Mouse (Mus musculus) kidney, postnatal 0 days (tissue): ENCODE measurements around the gene D230025D16Rik. TPM values are rescaled to one million over a fixed set of nuclear protein-coding genes. Genes with fewer than 3 reads are reported as not detected.
A peak's percentile ranks its signal among the peaks of the same experiment; 100 is the strongest.

Source experiments
- ATAC-seq: fragments of 200-750 bp; cut with Nextera tagmentation; replicated peaks from 2 replicates; pipeline ENCODE4 v1.8.0; 2017; ENCODE audit warnings: low read depth, moderate number of reproducible peaks, moderate TSS enrichment, moderate library complexity; ENCODE audit not compliant: low FRiP score
- DNase-seq: peaks from one replicate; pipeline ENCODE4 v3.0.0-alpha.2; 2016; ENCODE audit warnings: low spot score
- H3K27ac ChIP-seq: fragments of 300-500 bp; sonication (generic); 2 replicates; pipeline ENCODE4 v1.5.1; 2014; ENCODE audit warnings: mild to moderate bottlenecking
- H3K27me3 ChIP-seq: fragments of 300-500 bp; sonication (generic); 2 replicates; pipeline ENCODE4 v1.6.1; 2014; ENCODE audit warnings: low read length, mixed read lengths; ENCODE audit not compliant: insufficient read depth
- H3K36me3 ChIP-seq: fragments of 300-500 bp; sonication (generic); 2 replicates; pipeline ENCODE4 v1.6.1; 2014; ENCODE audit warnings: low read length, mixed read lengths; ENCODE audit not compliant: insufficient read depth
- H3K4me1 ChIP-seq: fragments of 300-500 bp; sonication (generic); replicated peaks from 2 replicates; pipeline ENCODE4 v1.6.1; 2014; ENCODE audit warnings: antibody characterized with exemption, low read length, mixed read lengths; ENCODE audit not compliant: insufficient read depth
- H3K4me2 ChIP-seq: fragments of 300-500 bp; sonication (generic); 2 replicates; pipeline ENCODE4 v1.6.1; 2014; ENCODE audit warnings: mild to moderate bottlenecking, low read length, moderate library complexity, mixed read lengths
- H3K4me3 ChIP-seq: fragments of 300-500 bp; sonication (generic); replicated peaks from 2 replicates; pipeline ENCODE4 v1.5.1; 2014; ENCODE audit warnings: low read depth, low read length
- H3K9ac ChIP-seq: fragments of 300-500 bp; sonication (generic); 2 replicates; pipeline ENCODE4 v1.6.1; 2014; ENCODE audit warnings: low read depth, low read length
- H3K9me3 ChIP-seq: fragments of 300-500 bp; sonication (generic); replicated peaks from 2 replicates; pipeline ENCODE4 v1.6.1; 2016; ENCODE audit warnings: low read length, inconsistent platforms, mixed read lengths
- CTCF ChIP-seq: IDR thresholded peaks from 2 replicates; pipeline ENCODE4 v1.5.1; 2016; ENCODE audit warnings: antibody characterized with exemption, low read depth, mild to moderate bottlenecking, moderate library complexity
- WGBS: fragments of 180-500 bp; shearing (Covaris S2); extraction: QIAGEN DNeasy Blood & Tissue Kit; methylation state at CpG from one replicate; pipeline ENCODE4 v1.1.7; 2014; 5-methylcytosine and 5-hydroxymethylcytosine counted together
- polyA plus RNA-seq: library from polyadenylated mRNA; unstranded; fragments of >200 nt; fragmentation: Nextera tagmentation; extraction: Ambion mirVana; gene quantifications from 2 replicates; pipeline ENCODE4 v1.2.1, GENCODE M21; 2015

Gene D230025D16Rik
- polyA plus RNA-seq, 1 experiment from 2014 or later, result 20.6 TPM

DNA sequence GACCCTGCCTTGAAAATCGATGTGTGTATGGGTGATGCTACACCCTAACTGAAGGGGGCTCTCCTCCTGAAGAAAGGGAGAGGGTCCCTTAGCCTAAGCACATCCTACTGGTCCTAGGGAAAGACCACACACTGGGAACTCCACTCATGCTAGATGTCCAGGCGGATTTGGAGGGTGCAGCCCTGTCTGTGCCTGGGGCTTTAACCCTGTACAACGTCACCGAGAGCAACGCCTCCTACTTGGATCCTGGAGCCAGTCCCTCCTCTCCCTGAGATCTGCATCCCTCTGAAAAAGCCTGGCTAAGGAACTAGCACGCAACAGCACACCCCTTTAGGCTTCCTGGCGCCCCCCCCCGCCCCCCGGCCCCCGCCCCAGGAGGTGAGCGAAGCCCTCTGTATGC is 50.4 kb downstream of the D230025D16Rik start:
- no peak overlapping the region for H3K9ac ChIP-seq
- ATAC-seq (no peak), DNase-seq (no peak)
- H3K4me1 ChIP-seq, result 0 out of 2 replicates have a peak, but pooled peaks cover 2% of the 10 kb centered on the region
- peak overlapping the region; percentile 69 for H3K4me2 ChIP-seq
- H3K4me3 ChIP-seq, result 0 out of 2 replicates have a peak overlapping the region, but pooled peaks have one; percentile 31
- H3K36me3 ChIP-seq, result no peaks in the 10 kb centered on the region
- peaks cover 66% of the 10 kb centered on the region for H3K27me3 ChIP-seq
- H3K27ac ChIP-seq, result no peak overlapping the region
- no peak for TF ChIP-seq CTCF
- WGBS, result 6% methylated on average over 11 of the region's 11 CpGs
- no peaks in the 10 kb centered on the region for H3K9me3 ChIP-seq

DNA sequence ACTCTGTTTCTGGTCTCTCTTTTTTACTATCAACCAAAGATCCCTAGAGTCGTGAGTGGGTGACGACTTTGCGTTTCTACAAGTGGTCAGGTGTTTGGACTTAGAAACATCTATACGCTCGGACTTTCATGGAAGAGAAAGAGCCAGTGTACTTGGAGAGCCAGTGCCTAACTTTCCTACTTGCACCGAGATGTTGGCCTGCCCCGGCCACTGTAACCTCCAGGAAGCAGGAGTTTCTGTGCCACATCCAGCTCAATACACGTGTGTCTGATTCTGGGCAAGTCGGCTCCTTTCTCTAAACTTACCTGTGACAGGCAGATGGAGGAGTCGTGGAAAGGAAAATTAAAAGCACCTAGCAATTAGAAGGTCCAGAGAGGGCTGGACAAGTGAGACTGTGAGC is 50.9 kb downstream of the D230025D16Rik start, which contains the start of gene Nol3:
Gene Nol3, plus strand, starts transcription at position 301 of the 400 bp plus-strand sequence.
- ATAC-seq (0 out of 2 replicates have a peak, but pooled peaks have one; percentile 2), DNase-seq (no peak)
- H3K36me3 ChIP-seq, result no peaks in the 10 kb centered on the region
- H3K4me3 ChIP-seq, result peak within 1 kb of the TSS; percentile 31
- H3K4me1 ChIP-seq, result 0 out of 2 replicates have a peak, but pooled peaks cover 2% of the 10 kb centered on the region
- 0 out of 2 replicates have a peak within 1 kb of the TSS, but pooled peaks have one; percentile 31 for H3K9ac ChIP-seq
- TF ChIP-seq CTCF, result no peak
- 6% methylated on average over 10 of the region's 10 CpGs for WGBS
- peak within 1 kb of the TSS; percentile 69 for H3K4me2 ChIP-seq
- H3K9me3 ChIP-seq, result no peaks in the 10 kb centered on the region
- no peak within 1 kb of the TSS for H3K27ac ChIP-seq
- peaks cover 62% of the 10 kb centered on the region for H3K27me3 ChIP-seq

DNA sequence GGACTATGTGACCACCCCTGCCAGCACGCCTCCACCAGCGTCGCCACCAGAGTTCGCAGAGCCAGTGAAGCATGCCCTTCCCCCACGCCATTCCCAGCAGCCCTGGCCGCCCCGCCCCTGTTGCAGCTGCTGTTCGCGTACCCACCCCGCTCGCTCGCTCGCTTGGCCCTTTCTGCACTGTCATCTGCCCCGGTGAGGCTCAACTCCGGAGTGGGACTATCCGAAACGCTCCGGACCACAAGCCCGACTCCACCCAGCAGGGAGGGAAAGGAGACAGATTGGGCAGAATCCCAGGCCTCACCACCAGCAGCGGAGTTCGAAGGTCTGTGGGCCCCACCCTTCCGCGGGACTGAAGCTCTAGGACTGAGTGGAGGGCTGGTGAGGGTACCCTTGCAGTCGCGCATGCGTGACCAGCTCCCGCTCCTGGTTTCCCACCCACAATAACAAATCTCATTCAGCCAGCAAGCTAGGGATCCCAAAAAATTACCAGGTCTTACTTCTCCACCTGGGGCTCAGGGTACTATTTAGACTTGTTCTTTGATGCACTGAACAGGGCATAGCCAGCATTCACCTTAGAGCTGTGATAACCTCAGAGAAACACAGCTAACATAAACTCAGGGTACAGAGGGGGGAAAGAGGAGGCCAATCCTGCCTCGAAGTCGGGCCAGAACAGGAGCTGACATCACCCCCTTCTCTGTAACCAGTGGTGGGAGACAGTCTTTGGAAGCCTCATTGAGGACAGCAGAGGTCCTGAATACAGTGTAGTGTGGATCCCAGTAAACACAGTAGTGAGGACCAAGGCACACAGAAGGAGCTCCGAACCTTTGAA is 51.6 kb downstream of the D230025D16Rik start:
- Histone ChIP-seq H3K9ac (0 out of 2 replicates have a peak overlapping the region, but pooled peaks have one; percentile 31), H3K4me3 (peak overlapping the region; percentile 31), H3K27ac (no peak overlapping the region), H3K4me1 (0 out of 2 replicates have a peak, but pooled peaks cover 2% of the 10 kb centered on the region), H3K9me3 (no peaks in the 10 kb centered on the region), H3K4me2 (peak overlapping the region; percentile 69), H3K27me3 (peaks cover 55% of the 10 kb centered on the region), H3K36me3 (no peaks in the 10 kb centered on the region; the same call in 1 of the 2 replicates)
- ATAC-seq (peak; percentile 24), DNase-seq (peak; percentile 51)
- 4% methylated on average over 30 of the region's 30 CpGs for whole genome bisulfite sequencing
- 0 out of 2 replicates have a peak, but pooled peaks have one; percentile 4 for TF ChIP-seq CTCF

DNA sequence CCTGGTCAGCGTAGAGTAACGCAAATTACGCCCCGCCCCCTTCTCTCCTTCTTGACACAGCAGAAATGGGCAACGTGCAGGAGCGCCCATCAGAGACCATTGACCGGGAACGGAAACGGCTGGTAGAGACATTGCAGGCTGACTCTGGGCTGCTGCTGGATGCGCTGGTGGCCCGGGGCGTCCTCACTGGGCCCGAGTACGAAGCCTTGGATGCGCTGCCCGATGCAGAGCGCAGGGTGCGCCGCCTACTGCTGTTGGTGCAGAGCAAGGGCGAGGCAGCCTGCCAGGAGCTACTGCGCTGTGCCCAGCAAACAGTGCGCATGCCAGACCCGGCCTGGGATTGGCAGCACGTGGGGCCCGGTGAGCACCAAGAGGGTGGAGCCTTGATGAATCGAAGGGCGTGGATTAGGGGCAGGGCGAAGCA is 54.0 kb downstream of the D230025D16Rik start:
- Histone ChIP-seq H3K4me2 (peak overlapping the region; percentile 48), H3K9me3 (no peaks in the 10 kb centered on the region), H3K36me3 (no peaks in the 10 kb centered on the region; the same call in 1 of the 2 replicates), H3K27me3 (peaks cover 37% of the 10 kb centered on the region), H3K4me1 (0 out of 2 replicates have a peak, but pooled peaks cover 2% of the 10 kb centered on the region), H3K4me3 (no peak overlapping the region; the same call in 1 of the 2 replicates), H3K9ac (no peak overlapping the region), H3K27ac (no peak overlapping the region)
- peak; percentile 66; the same call in 1 of the 2 replicates for ATAC-seq
- TF ChIP-seq CTCF, result peak; percentile 41
- 2% methylated on average over 28 of the region's 28 CpGs for WGBS
- DNase-seq, result no peak

DNA sequence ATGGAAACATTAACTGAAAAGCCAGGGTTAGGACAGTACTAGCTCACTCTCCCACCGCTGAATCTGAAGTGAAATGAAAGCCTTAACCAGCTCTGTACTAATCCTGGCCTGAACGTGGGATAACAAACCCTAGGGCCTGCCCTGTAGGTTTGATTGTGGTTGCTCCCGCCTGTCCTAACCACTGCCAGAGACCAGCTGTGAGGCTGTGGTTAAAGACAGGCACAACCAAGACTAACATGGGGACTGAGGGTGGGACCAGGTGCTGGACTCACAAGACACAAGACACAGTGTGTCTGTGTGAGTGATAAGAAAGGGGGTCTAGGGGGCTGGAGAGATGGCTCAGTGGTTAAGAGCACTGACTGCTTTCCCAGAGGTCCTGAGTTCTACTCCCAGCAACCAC is 55.6 kb downstream of the D230025D16Rik start:
- peaks cover 30% of the 10 kb centered on the region for H3K27me3 ChIP-seq

DNA sequence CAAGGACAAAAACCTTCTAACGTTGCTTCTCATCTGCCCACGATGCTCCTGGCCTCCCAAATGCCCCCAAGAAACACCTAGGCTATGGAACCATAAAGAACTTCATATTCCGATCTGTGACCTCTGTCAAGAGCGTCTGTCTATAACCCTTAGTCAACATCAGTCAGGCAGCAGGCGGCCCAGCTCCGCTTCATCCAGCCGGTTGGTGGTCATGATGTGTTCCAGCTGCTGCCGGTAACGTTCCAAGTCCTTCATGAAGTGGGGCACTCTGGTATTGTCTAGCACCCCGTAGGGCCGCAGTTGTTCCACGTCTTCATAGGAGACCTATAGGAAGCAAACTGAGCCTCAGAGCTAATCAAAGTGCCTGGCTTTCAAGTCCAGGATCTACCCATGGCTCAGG is 56.9 kb downstream of the D230025D16Rik start:
- DNase-seq, result no peak

More for the DNA sequence above, 55.6 kb downstream of the D230025D16Rik start:
- Histone ChIP-seq H3K4me1 (0 out of 2 replicates have a peak, but pooled peaks cover 2% of the 10 kb centered on the region), H3K27ac (no peak overlapping the region), H3K36me3 (no peaks in the 10 kb centered on the region; the same call in 1 of the 2 replicates), H3K4me3 (no peak overlapping the region), H3K9ac (no peak overlapping the region), H3K4me2 (no peak overlapping the region), H3K9me3 (no peaks in the 10 kb centered on the region)
- ATAC-seq, result no peak
- 85% methylated on average over 3 of the region's 3 CpGs for WGBS
- TF ChIP-seq CTCF, result no peak
- no peak for DNase-seq

More for the DNA sequence above, 56.9 kb downstream of the D230025D16Rik start:
- no peak overlapping the region for H3K27ac ChIP-seq
- no peak overlapping the region for H3K9ac ChIP-seq
- H3K4me2 ChIP-seq, result no peak overlapping the region
- H3K36me3 ChIP-seq, result no peaks in the 10 kb centered on the region; the same call in 1 of the 2 replicates
- ATAC-seq, result no peak
- peaks cover 19% of the 10 kb centered on the region for H3K27me3 ChIP-seq
- H3K4me1 ChIP-seq, result 0 out of 2 replicates have a peak, but pooled peaks cover 2% of the 10 kb centered on the region
- no peaks in the 10 kb centered on the region for H3K9me3 ChIP-seq
- TF ChIP-seq CTCF, result no peak
- 83% methylated on average over 12 of the region's 12 CpGs for WGBS
- no peak overlapping the region for H3K4me3 ChIP-seq
